Mouse (Mus musculus) midbrain, embryonic 11.5 days (tissue): ENCODE data around the gene Tgfbr1. TPM values are rescaled to one million over a fixed set of nuclear protein-coding genes. Genes with fewer than 3 reads are reported as not detected.

Experiments used
- ATAC-seq: fragments of 200-750 bp; cut with Nextera tagmentation; 2 replicates; pipeline ENCODE4 v1.8.0; 2017; ENCODE audit warnings: moderate TSS enrichment, moderate library complexity; ENCODE audit not compliant: low FRiP score
- DNase-seq: peaks from one replicate; pipeline ENCODE4 v3.0.0; 2015; ENCODE audit warnings: low spot score; ENCODE audit errors: missing footprints
- H3K27ac ChIP-seq: fragments of 300-500 bp; sonication (generic); 2 replicates; pipeline ENCODE4 v1.5.1; 2014; ENCODE audit warnings: low read depth, low read length
- H3K27me3 ChIP-seq: fragments of 300-500 bp; sonication (generic); 2 replicates; pipeline ENCODE4 v1.6.1; 2014; ENCODE audit warnings: mild to moderate bottlenecking, low read length, moderate library complexity, mixed read lengths; ENCODE audit not compliant: control insufficient read depth, insufficient read depth
- H3K36me3 ChIP-seq: fragments of 300-500 bp; sonication (generic); 2 replicates; pipeline ENCODE4 v1.6.1; 2014; ENCODE audit warnings: mild to moderate bottlenecking, low read length, moderate library complexity, mixed read lengths; ENCODE audit not compliant: control insufficient read depth, insufficient read depth
- H3K4me1 ChIP-seq: fragments of 300-500 bp; sonication (generic); 2 replicates; pipeline ENCODE4 v1.6.1; 2014; ENCODE audit warnings: low read length; ENCODE audit not compliant: control insufficient read depth, insufficient read depth
- H3K4me2 ChIP-seq: fragments of 300-500 bp; sonication (generic); 2 replicates; pipeline ENCODE4 v1.6.1; 2014; ENCODE audit warnings: mild to moderate bottlenecking, moderate library complexity
- H3K4me3 ChIP-seq: fragments of 300-500 bp; sonication (generic); 2 replicates; pipeline ENCODE4 v1.5.1; 2014; ENCODE audit warnings: low read depth, low read length
- H3K9ac ChIP-seq: fragments of 300-500 bp; sonication (generic); 2 replicates; pipeline ENCODE4 v1.6.1; 2014; ENCODE audit warnings: low read length
- H3K9me3 ChIP-seq: fragments of 300-500 bp; sonication (generic); 2 replicates; pipeline ENCODE4 v1.6.1; 2016; ENCODE audit warnings: low read length; ENCODE audit not compliant: control insufficient read depth
- WGBS: fragments of 180-500 bp; shearing (Covaris S2); extraction: QIAGEN DNeasy Blood & Tissue Kit; methylation state at CpG from one replicate; pipeline ENCODE4 v1.1.7; 2014; 5-methylcytosine and 5-hydroxymethylcytosine counted together
- polyA plus RNA-seq: library from polyadenylated mRNA; unstranded; fragments of >200 nt; fragmentation: Nextera tagmentation; extraction: Ambion mirVana; gene quantifications from 2 replicates; pipeline ENCODE4 v1.2.1, GENCODE M21; 2014

The Tgfbr1 gene
- polyA plus RNA-seq, 1 experiment from 2014 or later = 121 TPM

DNA sequence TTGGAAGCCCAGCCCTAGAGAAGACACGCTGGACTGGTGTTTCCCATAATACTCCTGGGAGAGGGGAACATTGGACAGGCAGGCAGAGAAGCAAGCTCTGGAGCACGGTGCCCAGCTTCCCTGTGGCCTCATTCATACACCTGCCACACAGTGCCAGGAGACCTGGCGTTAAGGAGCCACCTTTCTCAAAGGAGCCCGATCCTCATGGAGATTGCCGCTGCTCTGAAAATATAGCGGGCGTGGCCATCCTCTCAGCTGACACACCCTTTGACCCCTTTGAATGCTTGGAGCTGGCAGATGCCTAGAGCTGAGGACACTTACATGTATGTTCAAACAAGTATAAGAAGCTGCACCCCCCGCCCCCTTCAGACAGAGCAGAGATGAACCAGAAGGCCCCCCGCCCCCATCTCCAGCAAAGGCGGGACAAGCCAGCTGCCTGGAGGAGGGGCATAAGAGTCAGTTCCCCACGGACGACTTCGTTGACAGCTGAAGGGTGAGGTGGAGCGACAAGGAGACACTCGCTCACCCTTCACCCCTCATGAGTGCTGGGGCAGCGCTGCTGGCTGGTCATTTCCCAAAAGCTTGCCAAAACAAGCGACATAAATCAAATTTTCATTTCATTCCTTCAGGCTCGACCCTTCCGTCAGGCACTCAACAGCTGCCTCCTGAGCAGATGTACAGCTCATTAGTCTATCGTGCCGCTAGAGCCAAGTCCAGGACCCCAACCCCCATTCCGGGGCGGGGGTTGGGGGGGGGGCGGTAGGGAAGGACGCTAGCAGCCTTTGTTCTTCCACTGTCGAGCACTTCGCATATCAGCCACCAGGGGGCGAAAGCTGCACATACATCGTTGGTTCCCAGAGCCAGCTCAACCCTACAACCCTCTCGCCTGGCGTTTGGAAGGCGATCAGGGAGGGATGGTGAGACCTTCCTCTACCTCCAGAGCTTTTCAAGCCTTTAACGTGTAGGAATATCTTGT lies 84.6 kb downstream of the Tgfbr1 start:
- Histone ChIP-seq H3K4me1 (peaks cover 8% of the 10 kb centered on the region), H3K4me2 (peak overlapping the region; percentile 95), H3K4me3 (peak overlapping the region; percentile 51), H3K27ac (peak overlapping the region; percentile 8; the same call in 1 of the 2 replicates), H3K9ac (peak overlapping the region; percentile 82), H3K36me3 (no peaks in the 10 kb centered on the region), H3K27me3 (no peaks in the 10 kb centered on the region), H3K9me3 (no peaks in the 10 kb centered on the region)
- WGBS = 1% methylated on average over 33 of the region's 33 CpGs
- DNase-seq = peak; percentile 99
- ATAC-seq = peak; percentile 84

GRCm38 (mm10) chr4:47438956-47439355 lies 85.9 kb downstream of the Tgfbr1 start:
- peaks cover 8% of the 10 kb centered on the region for H3K4me1 ChIP-seq
- no peak overlapping the region for H3K4me3 ChIP-seq
- no peak overlapping the region for H3K27ac ChIP-seq
- no peak overlapping the region for H3K4me2 ChIP-seq
- no peaks in the 10 kb centered on the region for H3K36me3 ChIP-seq
- ATAC-seq (no peak), DNase-seq (peak; percentile 37)
- H3K9me3 ChIP-seq = no peaks in the 10 kb centered on the region
- WGBS = 75% methylated on average over 6 of the region's 6 CpGs
- no peak overlapping the region for H3K9ac ChIP-seq
- no peaks in the 10 kb centered on the region for H3K27me3 ChIP-seq

DNA sequence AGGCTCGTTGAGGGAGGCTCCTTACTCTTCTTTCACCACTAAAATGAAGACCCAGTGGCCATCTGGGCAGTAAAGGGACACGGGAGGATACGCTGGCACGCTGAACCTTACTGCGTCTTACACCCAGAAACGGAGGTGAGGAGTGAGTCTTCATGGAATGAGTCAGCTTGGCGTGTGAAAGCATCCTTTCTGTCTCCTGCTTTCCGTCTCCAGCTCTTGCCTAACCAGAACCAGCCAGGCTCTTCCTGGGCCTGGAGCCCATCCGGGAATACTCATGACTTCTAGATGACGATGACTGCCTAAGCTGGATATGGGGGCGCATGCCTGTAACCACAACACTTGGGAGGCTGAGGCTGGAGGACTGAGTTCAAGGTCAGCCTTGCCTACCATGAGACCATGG lies 87.9 kb downstream of the Tgfbr1 start:
- no peak overlapping the region for H3K27ac ChIP-seq
- 91% methylated on average over 11 of the region's 11 CpGs for WGBS
- H3K4me2 ChIP-seq = no peak overlapping the region
- H3K4me1 ChIP-seq = peaks cover 5% of the 10 kb centered on the region
- no peaks in the 10 kb centered on the region for H3K27me3 ChIP-seq
- no peaks in the 10 kb centered on the region for H3K36me3 ChIP-seq
- no peaks in the 10 kb centered on the region for H3K9me3 ChIP-seq
- no peak overlapping the region for H3K9ac ChIP-seq
- H3K4me3 ChIP-seq = no peak overlapping the region
- DNase-seq = peak; percentile 47
- ATAC-seq = no peak

- no peak overlapping the region for H3K27ac ChIP-seq
- H3K27me3 ChIP-seq = no peaks in the 10 kb centered on the region
- H3K4me1 ChIP-seq = peaks cover 2% of the 10 kb centered on the region; the same call in 1 of the 2 replicates
- no peaks in the 10 kb centered on the region for H3K36me3 ChIP-seq
- ATAC-seq (no peak), DNase-seq (no peak)
- no peak overlapping the region for H3K9ac ChIP-seq
- H3K9me3 ChIP-seq = no peaks in the 10 kb centered on the region
- H3K4me3 ChIP-seq = no peak overlapping the region
- H3K4me2 ChIP-seq = no peak overlapping the region
- WGBS = 91% methylated on average over 3 of the region's 3 CpGs
Observed at GRCm38 (mm10) chr4:47448526-47448925, 95.5 kb downstream of the Tgfbr1 start.

DNA sequence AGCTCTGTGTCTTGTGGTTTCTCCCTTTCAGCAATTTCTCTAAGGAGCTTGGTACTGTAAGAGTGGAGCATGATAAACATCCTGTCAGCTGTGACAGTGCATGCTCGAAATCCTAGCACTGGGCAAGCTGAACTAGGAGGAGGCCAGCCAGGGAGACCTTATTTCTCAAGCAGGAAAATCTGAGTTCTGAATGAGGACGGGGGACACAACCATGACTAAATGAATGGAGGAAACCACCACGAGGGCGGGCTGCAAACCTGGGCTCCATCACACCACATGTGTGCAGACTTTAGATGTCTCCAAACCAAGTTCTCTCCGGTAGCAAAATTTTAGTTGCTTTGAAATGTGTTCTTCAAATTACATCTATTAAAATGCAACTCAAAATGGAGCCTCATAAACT lies 96.1 kb downstream of the Tgfbr1 start:
- H3K4me1 ChIP-seq = peaks cover 2% of the 10 kb centered on the region; the same call in 1 of the 2 replicates
- no peak overlapping the region for H3K4me3 ChIP-seq
- no peak for ATAC-seq
- H3K9ac ChIP-seq = no peak overlapping the region
- no peak overlapping the region for H3K4me2 ChIP-seq
- H3K27ac ChIP-seq = no peak overlapping the region
- no peaks in the 10 kb centered on the region for H3K9me3 ChIP-seq
- no peaks in the 10 kb centered on the region for H3K27me3 ChIP-seq
- 66% methylated on average over 5 of the region's 5 CpGs for WGBS
- H3K36me3 ChIP-seq = no peaks in the 10 kb centered on the region
- no peak for DNase-seq

DNA sequence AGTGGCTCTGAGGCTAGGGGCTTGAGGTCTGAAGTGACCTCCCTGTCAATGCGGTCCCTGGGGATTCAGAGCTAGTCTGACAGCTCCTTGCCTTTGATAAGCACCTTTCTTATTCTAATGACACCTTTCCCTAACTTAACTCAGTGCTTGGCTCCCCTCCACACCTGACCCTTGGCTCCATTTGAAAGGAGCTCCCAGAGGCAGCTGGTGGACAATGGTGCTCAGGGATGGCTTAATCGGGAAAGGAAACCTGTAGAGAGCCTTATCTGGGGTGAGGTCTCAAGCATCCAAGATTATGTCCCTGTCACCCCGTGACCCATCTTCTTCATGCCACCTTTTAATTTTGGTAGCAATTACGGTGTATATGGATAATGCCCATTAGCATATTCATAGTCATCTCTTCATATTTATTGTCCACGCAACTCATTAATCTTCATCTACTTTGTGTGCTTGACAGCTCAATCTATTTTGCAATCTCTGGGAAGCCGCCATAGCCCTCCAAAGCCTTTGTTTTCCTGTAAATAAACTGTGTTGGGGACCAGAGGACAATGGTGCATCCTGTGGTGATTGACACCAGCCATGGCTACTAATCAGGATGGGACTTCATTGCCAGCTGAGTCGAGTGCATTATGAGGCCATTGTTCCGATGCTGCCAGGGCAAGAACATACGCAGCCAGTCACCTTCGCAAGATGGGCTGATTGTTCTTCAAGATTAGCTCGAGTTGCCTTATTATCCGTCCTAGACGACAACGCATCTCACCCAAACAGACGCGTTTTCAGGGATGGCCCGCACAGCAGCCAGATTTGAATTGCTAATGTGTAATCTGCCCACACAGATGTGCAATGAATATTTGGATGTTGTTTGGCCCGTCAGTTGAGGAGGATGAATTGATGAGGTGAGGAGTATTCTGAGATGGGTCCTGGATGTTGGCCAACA lies 96.8 kb downstream of the Tgfbr1 start:
- Histone ChIP-seq H3K9me3 (no peaks in the 10 kb centered on the region), H3K4me3 (no peak overlapping the region), H3K9ac (no peak overlapping the region), H3K36me3 (no peaks in the 10 kb centered on the region), H3K27me3 (no peaks in the 10 kb centered on the region), H3K4me1 (peaks cover 2% of the 10 kb centered on the region; the same call in 1 of the 2 replicates), H3K27ac (no peak overlapping the region), H3K4me2 (peak overlapping the region; percentile 28)
- ATAC-seq = 0 out of 2 replicates have a peak, but pooled peaks have one; percentile 24
- 20% methylated on average over 18 of the region's 18 CpGs for WGBS
- DNase-seq = no peak

Other genes starting within 250 kb of the Tgfbr1 start
- gene Col15a1, start 145.1 kb upstream of the Tgfbr1 start, polyA plus RNA-seq = 2.9 TPM in 2 replicates
- 133 and 141 TPM in 2 replicates for gene Alg2, start 121.1 kb downstream of the Tgfbr1 start, polyA plus RNA-seq
- 332 and 364 TPM in 2 replicates for gene Sec61b, start 121.4 kb downstream of the Tgfbr1 start, polyA plus RNA-seq